Mouse (Mus musculus) G1E (cell line): ENCODE measurements around the gene Senp8.

ENCODE experiments used
- CTCF ChIP-seq: IDR thresholded peaks from 2 replicates; pipeline ENCODE4 v1.5.1; 2012; ENCODE audit warnings: low read depth, low read length, inconsistent platforms, mixed read lengths
- GATA1 ChIP-seq: IDR thresholded peaks from 2 replicates; pipeline ENCODE4 v1.6.1; 2012; ENCODE audit warnings: borderline replicate concordance, low read length, inconsistent platforms, mixed read lengths
- GATA2 ChIP-seq: IDR thresholded peaks from 2 replicates; pipeline ENCODE4 v1.6.1; 2012; ENCODE audit warnings: low read depth, low read length, inconsistent platforms, borderline replicate concordance
- POLR2AphosphoS5 ChIP-seq: IDR thresholded peaks from 2 replicates; pipeline ENCODE4 v1.6.1; 2012; ENCODE audit warnings: low read depth, low read length, inconsistent platforms; ENCODE audit not compliant: insufficient replicate concordance
- TAL1 ChIP-seq: conservative IDR thresholded peaks from 2 replicates; pipeline ENCODE4 v1.6.1; 2012; ENCODE audit warnings: low read depth, low read length, inconsistent platforms, mixed read lengths

DNA sequence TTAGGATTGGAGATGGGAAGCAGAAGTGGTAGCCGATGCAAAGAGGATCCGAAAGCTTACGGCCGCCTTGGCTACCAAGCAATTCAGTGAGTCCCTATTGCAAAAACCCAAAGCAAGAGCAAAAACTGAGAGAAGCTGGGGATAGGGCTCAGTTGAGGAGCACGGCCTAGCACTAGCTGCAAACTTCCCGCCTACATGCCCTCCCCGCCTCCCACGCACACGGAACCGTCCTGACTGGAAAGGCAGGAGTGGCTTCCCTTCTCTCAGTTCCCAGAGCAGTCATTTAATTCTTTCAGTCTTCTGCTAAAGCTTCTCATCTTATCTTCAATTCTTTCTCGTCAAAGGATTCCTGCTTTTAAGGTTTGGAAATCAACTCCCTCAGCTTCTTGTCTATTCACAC lies 1.5 kb downstream of the Senp8 start:
- no peak for TF ChIP-seq CTCF
- no peak for TF ChIP-seq GATA1
- TF ChIP-seq POLR2AphosphoS5, result no peak
- TF ChIP-seq TAL1, result no peak
- no peak for TF ChIP-seq GATA2
